Mouse (Mus musculus): ENCODE measurements around the gene D130043K22Rik.

The D130043K22Rik gene

GRCm38 (mm10) chr13:24903412-24903811 lies 58.5 kb downstream of the D130043K22Rik start:
- DNase-seq, result no peak

DNA sequence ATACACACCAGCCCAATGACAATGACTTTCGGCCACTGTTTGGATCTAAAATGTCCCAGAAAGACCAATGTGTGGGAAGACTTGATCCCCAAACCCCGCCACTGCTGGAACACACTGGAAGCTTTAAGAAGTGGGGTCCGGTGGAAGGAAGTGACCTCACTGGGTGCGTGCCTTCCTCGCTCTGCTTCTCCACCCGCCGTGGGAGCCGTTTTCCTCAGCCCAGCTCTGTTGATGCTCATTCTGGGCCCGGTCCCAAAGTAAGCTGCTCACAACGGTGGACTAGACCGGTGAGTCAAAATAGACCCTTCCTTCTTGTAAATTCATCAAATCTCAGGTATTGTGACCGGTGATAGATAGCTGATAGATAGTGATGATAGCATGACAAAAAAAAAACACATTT lies 60.5 kb downstream of the D130043K22Rik start:
- no peak for DNase-seq

- no peak for DNase-seq
Measured at GRCm38 (mm10) chr13:24906831-24907570, 62.1 kb downstream of the D130043K22Rik start.

DNA sequence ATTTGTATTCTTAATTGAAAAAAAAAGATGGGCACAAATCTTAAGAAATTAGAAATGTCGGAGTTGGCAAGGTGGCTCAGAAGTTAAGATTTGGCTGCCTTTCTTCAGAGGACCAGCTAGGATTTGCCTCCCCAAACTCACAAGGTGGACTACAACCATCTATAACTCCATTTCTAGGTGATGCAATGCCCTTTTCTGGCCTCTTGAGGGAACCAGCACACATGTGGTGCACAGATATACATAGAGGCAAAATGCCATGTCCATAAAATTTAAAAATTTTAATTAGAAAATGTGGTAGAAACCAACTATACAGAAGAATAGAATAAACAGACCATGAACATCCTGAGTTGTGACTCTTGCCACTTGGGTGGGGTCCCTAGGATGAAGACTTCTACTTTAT lies 64.2 kb downstream of the D130043K22Rik start:
- DNase-seq, result no peak

- DNase-seq, result no peak
Measured at GRCm38 (mm10) chr13:24913576-24913975, 68.6 kb downstream of the D130043K22Rik start.

- no peak for DNase-seq
Measured at GRCm38 (mm10) chr13:24914915-24915314, 70.0 kb downstream of the D130043K22Rik start.

DNA sequence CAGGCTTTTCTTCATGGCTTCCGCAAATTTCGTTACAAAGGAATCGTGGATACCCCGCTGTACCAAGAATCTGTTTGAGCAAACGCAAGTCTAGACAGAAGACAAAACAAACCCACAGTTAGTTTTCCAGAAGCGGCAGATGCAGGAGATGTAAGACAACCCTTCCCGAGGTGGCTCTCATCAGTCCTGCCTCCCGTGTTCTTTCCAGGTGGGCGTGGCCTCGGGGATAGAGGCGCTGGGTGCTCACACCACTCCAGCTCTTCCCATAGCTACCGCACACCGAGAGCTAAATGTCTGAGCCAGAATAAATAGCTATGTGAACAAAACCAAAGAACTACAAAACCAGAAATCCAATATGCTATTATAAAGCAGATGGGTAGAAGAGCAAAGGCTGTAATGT lies 70.9 kb downstream of the D130043K22Rik start:
- DNase-seq, result no peak

DNA sequence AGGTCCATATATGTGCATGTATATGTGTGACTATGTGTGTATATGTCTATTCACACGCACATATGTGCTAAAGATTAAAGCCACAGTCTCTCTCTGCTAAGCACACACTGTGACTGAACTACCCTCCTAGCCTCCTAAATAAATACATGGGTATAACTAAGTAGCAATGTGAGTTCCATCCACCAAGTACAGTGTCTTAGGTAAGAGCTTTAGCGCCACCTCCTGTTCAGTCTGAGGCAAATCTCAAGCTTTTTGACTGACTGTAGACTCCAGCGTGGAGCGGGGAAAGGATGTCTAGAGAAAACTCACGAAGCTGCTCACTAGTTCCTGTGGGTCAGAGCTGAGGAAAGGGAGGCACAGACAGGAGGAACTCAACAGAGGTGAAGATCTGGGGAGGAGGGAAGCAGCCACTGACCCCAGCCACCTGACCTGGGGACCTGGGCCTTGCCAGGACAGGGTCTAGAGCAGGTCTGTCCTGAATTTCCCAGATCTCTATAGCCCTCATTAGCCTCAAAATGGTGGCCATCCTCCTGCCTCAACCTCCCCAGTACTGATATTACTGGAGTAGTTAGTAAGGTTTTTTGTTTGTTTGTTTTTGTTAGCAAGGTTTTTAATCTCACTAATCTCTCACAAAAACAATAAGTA lies 75.5 kb downstream of the D130043K22Rik start:
- DNase-seq, result peak; percentile 32

- no peak for DNase-seq
Measured at GRCm38 (mm10) chr13:24921281-24921680, 76.3 kb downstream of the D130043K22Rik start.

DNA sequence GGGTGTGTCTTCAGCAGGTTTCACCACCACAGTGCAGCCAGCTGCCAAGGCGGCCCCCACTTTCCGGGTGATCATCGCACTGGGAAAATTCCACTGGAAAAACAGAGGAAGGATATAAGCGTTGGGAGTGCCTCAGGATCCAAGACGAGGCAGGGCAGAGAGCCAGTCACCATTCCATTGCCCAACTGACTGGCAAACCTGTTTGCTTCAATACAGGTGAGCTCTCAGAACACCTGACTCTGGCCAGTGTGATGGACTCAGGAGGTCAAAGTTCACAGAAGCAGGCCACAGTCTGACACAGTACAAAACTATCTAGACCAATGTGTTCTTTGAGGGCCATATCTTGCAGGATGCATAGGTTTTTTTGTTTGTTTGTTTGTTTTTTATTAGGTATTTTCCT lies 79.1 kb downstream of the D130043K22Rik start:
- no peak for DNase-seq

GRCm38 (mm10) chr13:24930591-24930990 lies 85.7 kb downstream of the D130043K22Rik start:
- no peak for DNase-seq

DNA sequence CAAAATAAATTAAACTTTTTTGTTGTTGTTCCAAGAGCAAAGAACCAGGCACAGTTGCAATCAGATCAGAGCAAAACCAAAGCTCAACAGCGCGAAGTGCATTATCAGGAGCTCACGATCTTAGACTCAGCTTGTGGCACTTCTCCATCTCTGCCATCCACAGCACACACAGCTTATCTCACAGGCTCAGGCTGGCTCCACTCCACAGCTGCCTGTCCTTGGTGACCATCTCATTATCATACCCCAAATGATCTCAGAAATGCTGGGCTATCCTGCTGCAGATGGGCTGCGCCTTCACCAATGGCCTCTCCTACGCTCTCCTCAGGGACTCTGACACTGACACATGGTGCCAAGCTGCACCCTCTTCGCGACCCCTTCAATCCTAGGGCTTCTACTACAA lies 88.3 kb downstream of the D130043K22Rik start:
- DNase-seq, result no peak

- DNase-seq, result no peak
Measured at GRCm38 (mm10) chr13:24936772-24937107, 91.8 kb downstream of the D130043K22Rik start.

DNA sequence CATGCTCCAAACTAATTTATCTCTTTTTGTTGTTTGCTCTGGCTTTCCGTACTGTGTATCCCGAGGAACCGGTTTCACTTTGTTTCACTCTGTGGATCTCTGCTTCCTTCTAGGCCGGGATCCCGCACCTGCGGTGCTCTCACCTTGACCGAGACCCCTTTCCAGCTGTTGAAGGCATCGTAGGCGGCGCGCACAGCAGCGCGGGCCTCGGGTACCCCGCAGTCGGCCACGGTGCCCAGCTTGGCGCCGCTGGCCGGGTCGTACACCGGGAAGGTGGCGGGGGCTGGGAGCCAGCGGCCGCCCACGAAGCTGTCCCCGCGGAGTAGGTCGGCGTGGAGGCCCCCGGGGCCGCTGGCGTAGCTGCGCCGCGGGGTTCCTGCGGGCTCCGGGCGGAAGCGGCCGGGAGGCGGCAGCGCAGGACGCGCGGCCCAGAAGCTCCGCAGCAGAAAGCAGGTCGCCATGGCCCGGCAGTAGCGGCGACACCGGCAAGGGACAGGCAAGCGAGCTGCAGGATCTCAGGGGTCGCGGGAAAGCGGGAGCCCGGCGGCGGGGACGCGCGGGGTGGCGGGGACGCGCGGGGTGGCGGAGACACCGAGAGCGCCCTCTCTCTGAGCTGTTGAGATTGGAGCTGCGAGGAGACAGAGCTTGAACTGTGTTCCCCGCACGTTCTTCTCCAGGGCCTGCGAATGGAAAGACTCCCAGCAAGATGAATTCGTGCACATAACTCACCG lies 92.3 kb downstream of the D130043K22Rik start, which contains the start of gene Aldh5a1:
TSS of gene Aldh5a1 (minus strand) at position 554 of the 731 bp plus-strand sequence.
- peak; percentile 80 for DNase-seq

GRCm38 (mm10) chr13:24937839-24938166 lies 92.9 kb downstream of the D130043K22Rik start:
- no peak for DNase-seq

- peak; percentile 82 for DNase-seq
Measured at GRCm38 (mm10) chr13:24938683-24939082, 93.7 kb downstream of the D130043K22Rik start.

DNA sequence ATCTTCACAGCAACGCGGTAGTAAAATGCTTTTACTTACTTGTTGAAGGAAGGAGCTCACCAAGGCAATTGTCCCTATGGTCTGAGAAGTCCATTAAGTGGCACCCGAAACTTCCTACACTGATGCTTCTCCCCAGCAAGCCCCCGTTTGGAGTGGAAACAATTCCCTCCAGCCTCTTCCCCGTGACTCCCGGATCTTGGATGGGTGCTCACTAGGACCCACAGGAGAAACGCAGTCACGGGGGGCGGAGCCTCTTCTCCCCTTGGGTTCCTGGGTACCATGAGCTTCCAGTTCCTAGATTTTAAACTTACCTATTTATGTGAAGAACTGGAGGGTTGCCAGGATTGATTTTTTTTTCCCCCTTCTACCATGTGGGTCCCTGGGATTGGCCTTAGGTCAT lies 94.5 kb downstream of the D130043K22Rik start:
- DNase-seq, result no peak

DNA sequence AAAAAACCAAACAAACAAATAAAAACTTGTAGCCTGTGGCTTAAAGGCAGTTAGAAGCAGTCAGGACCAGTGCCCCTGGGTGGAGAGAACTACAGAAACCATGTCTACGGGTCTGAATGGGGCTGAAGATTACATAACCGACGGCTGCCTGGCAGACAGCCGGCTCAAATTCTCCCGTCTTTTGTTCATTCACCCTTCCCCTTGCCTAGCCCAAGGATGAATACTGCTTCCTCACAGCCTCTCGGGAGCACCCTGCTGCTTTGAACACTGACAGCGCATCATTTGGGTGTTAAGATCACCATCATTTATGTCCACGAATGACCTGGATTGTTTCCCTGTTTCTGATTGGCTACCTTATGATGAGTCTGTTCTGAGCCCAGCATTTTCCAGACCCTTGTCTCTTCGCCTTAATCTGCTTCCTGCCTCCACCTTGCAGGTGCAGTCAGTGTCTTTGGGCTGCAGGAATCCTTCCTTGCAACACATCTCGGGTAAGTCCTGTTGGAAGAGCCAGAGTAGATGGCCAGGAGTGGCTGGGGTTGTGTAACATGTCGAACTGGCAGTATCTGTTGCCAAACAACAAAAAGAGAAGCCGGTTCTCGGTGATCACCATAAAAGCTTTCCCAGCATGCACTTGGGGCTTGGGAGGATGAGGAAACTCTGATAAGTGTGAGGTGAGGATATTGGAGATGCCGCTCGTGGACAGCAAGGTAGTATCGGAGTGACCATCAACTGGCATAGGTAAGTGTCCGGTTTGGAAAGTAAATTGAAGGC lies 97.8 kb downstream of the D130043K22Rik start, which contains the start of gene Gpld1:
TSS of gene Gpld1 (plus strand) at position 641 of the 771 bp plus-strand sequence.
- peak; percentile 27 for DNase-seq

GRCm38 (mm10) chr13:24943303-24943702 lies 98.4 kb downstream of the D130043K22Rik start:
- DNase-seq, result no peak

GRCm38 (mm10) chr13:24945567-24945966 lies 100.6 kb downstream of the D130043K22Rik start:
- no peak for DNase-seq

GRCm38 (mm10) chr13:24947158-24947557 lies 102.2 kb downstream of the D130043K22Rik start:
- DNase-seq, result no peak

DNA sequence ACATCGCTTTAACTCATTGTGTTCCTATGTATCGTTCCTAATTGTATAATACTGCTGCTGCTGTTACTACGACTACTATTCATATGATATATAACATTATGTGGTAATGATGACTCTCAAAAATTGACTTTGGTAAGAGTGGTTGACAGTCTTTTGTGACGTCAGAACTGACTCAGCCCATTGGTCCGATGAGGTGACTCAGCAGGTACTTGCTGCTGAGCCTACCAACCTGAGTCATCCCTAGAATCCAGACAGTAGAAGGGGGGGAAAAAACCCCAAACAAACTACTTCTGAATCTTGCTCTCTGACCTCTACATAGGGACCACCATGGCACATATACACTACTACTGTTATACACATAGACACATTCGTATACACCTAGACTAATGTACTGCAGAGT lies 103.9 kb downstream of the D130043K22Rik start:
- no peak for DNase-seq

Data from cerebellum, adult 8-10 months (tissue).